Mouse (Mus musculus): ENCODE results near the gene 0610012G03Rik. TPM values are rescaled to one million over a fixed set of nuclear protein-coding genes. Genes with fewer than 3 reads are reported as not detected.
"Not testable (repeated sequence)": the region's sequence is repeated elsewhere in the genome, so short reads cannot be mapped to it uniquely, and the experiment has no call there.

Gene 0610012G03Rik
- polyA plus RNA-seq, 1 experiment from 2014 or later: 81.6 TPM

- Histone ChIP-seq H3K27me3 (ENCODE audit: control insufficient read depth, insufficient read depth, low read length) (no peaks in the 10 kb centered on the region), H3K9me3 (replicated peaks; ENCODE audit: control insufficient read depth, low read length) (no peaks in the 10 kb centered on the region), H3K27ac (ENCODE audit: low read length) (peak overlapping the region; percentile 89), H3K4me2 (ENCODE audit: low read depth, low read length) (peak overlapping the region; percentile 76), H3K9ac (ENCODE audit: low read length) (peak overlapping the region; percentile 90), H3K36me3 (ENCODE audit: control insufficient read depth, insufficient read depth, low read length) (0 out of 2 replicates have a peak, but pooled peaks cover 6% of the 10 kb centered on the region), H3K4me3 (replicated peaks; ENCODE audit: low read length) (peak overlapping the region; percentile 74), H3K4me1 (ENCODE audit: control insufficient read depth, insufficient read depth, low read length) (peaks cover 28% of the 10 kb centered on the region)
- 0% methylated on average over 38 of the region's 38 CpGs for WGBS
- peak; percentile 68; the same call in 1 of the 2 replicates for ATAC-seq (ENCODE audit: insufficient read depth, low FRiP score)
Measured at GRCm38 (mm10) chr16:31947901-31948316, 385 bp downstream of the 0610012G03Rik start.

GRCm38 (mm10) chr16:31947333-31947732 is 961 bp downstream of the 0610012G03Rik start:
- no peak for ATAC-seq (ENCODE audit: insufficient read depth, low FRiP score)
- Histone ChIP-seq H3K9ac (ENCODE audit: low read length) (peak overlapping the region; percentile 90), H3K4me2 (ENCODE audit: low read depth, low read length) (peak overlapping the region; percentile 76), H3K4me3 (replicated peaks; ENCODE audit: low read length) (peak overlapping the region; percentile 74), H3K36me3 (ENCODE audit: control insufficient read depth, insufficient read depth, low read length) (0 out of 2 replicates have a peak, but pooled peaks cover 6% of the 10 kb centered on the region), H3K4me1 (ENCODE audit: control insufficient read depth, insufficient read depth, low read length) (peaks cover 28% of the 10 kb centered on the region), H3K27ac (ENCODE audit: low read length) (no peak overlapping the region), H3K27me3 (ENCODE audit: control insufficient read depth, insufficient read depth, low read length) (no peaks in the 10 kb centered on the region), H3K9me3 (replicated peaks; ENCODE audit: control insufficient read depth, low read length) (no peaks in the 10 kb centered on the region)
- 28% methylated on average over 8 of the region's 8 CpGs for WGBS

GRCm38 (mm10) chr16:31945986-31946385 is 2.3 kb downstream of the 0610012G03Rik start:
- not testable (repeated sequence) for H3K4me3 ChIP-seq (replicated peaks; ENCODE audit: low read length); ATAC-seq (ENCODE audit: insufficient read depth, low FRiP score); H3K27ac ChIP-seq (ENCODE audit: low read length); H3K27me3 ChIP-seq (ENCODE audit: control insufficient read depth, insufficient read depth, low read length); H3K9ac ChIP-seq (ENCODE audit: low read length); H3K9me3 ChIP-seq (replicated peaks; ENCODE audit: control insufficient read depth, low read length); H3K4me2 ChIP-seq (ENCODE audit: low read depth, low read length); H3K36me3 ChIP-seq (ENCODE audit: control insufficient read depth, insufficient read depth, low read length)
- peaks cover 28% of the 10 kb centered on the region for H3K4me1 ChIP-seq (ENCODE audit: control insufficient read depth, insufficient read depth, low read length)
- WGBS: 84% methylated on average over 6 of the region's 6 CpGs

- Histone ChIP-seq H3K4me1 (ENCODE audit: control insufficient read depth, insufficient read depth, low read length) (peaks cover 28% of the 10 kb centered on the region), H3K4me2 (ENCODE audit: low read depth, low read length) (no peak overlapping the region), H3K9me3 (replicated peaks; ENCODE audit: control insufficient read depth, low read length) (no peaks in the 10 kb centered on the region), H3K36me3 (ENCODE audit: control insufficient read depth, insufficient read depth, low read length) (0 out of 2 replicates have a peak, but pooled peaks cover 2% of the 10 kb centered on the region), H3K27me3 (ENCODE audit: control insufficient read depth, insufficient read depth, low read length) (no peaks in the 10 kb centered on the region), H3K4me3 (replicated peaks; ENCODE audit: low read length) (no peak overlapping the region), H3K27ac (ENCODE audit: low read length) (no peak overlapping the region), H3K9ac (ENCODE audit: low read length) (no peak overlapping the region)
- 85% methylated on average over 6 of the region's 6 CpGs for WGBS
- ATAC-seq (ENCODE audit: insufficient read depth, low FRiP score): no peak
Measured at GRCm38 (mm10) chr16:31945372-31945771, 2.9 kb downstream of the 0610012G03Rik start.

GRCm38 (mm10) chr16:31944698-31945255 is 3.5 kb downstream of the 0610012G03Rik start:
- no peaks in the 10 kb centered on the region for H3K36me3 ChIP-seq (ENCODE audit: control insufficient read depth, insufficient read depth, low read length)
- no peak overlapping the region for H3K4me2 ChIP-seq (ENCODE audit: low read depth, low read length)
- ATAC-seq (ENCODE audit: insufficient read depth, low FRiP score): no peak
- 87% methylated on average over 12 of the region's 12 CpGs for WGBS
- no peak overlapping the region for H3K4me3 ChIP-seq (replicated peaks; ENCODE audit: low read length)
- no peak overlapping the region for H3K27ac ChIP-seq (ENCODE audit: low read length)
- no peaks in the 10 kb centered on the region for H3K9me3 ChIP-seq (replicated peaks; ENCODE audit: control insufficient read depth, low read length)
- no peaks in the 10 kb centered on the region for H3K27me3 ChIP-seq (ENCODE audit: control insufficient read depth, insufficient read depth, low read length)
- no peak overlapping the region for H3K9ac ChIP-seq (ENCODE audit: low read length)
- H3K4me1 ChIP-seq (ENCODE audit: control insufficient read depth, insufficient read depth, low read length): peaks cover 28% of the 10 kb centered on the region

- no peaks in the 10 kb centered on the region for H3K27me3 ChIP-seq (ENCODE audit: control insufficient read depth, insufficient read depth, low read length)
- no peak overlapping the region for H3K9ac ChIP-seq (ENCODE audit: low read length)
- no peaks in the 10 kb centered on the region for H3K9me3 ChIP-seq (replicated peaks; ENCODE audit: control insufficient read depth, low read length)
- no peaks in the 10 kb centered on the region for H3K36me3 ChIP-seq (ENCODE audit: control insufficient read depth, insufficient read depth, low read length)
- H3K27ac ChIP-seq (ENCODE audit: low read length): no peak overlapping the region
- no peak overlapping the region for H3K4me3 ChIP-seq (replicated peaks; ENCODE audit: low read length)
- WGBS: 3% methylated on average over 10 of the region's 10 CpGs
- no peak overlapping the region for H3K4me2 ChIP-seq (ENCODE audit: low read depth, low read length)
- peaks cover 20% of the 10 kb centered on the region for H3K4me1 ChIP-seq (ENCODE audit: control insufficient read depth, insufficient read depth, low read length)
- ATAC-seq (ENCODE audit: insufficient read depth, low FRiP score): no peak
Measured at GRCm38 (mm10) chr16:31943980-31944379, 4.3 kb downstream of the 0610012G03Rik start.

- Histone ChIP-seq H3K27ac (ENCODE audit: low read length) (no peak overlapping the region), H3K4me1 (ENCODE audit: control insufficient read depth, insufficient read depth, low read length) (peaks cover 4% of the 10 kb centered on the region; the same call in 1 of the 2 replicates), H3K9me3 (replicated peaks; ENCODE audit: control insufficient read depth, low read length) (no peaks in the 10 kb centered on the region), H3K4me3 (replicated peaks; ENCODE audit: low read length) (no peak overlapping the region), H3K9ac (ENCODE audit: low read length) (no peak overlapping the region), H3K4me2 (ENCODE audit: low read depth, low read length) (no peak overlapping the region), H3K36me3 (ENCODE audit: control insufficient read depth, insufficient read depth, low read length) (no peaks in the 10 kb centered on the region), H3K27me3 (ENCODE audit: control insufficient read depth, insufficient read depth, low read length) (peaks cover 7% of the 10 kb centered on the region; the same call in 1 of the 2 replicates)
- 84% methylated on average over 2 of the region's 2 CpGs for WGBS
- no peak for ATAC-seq (ENCODE audit: insufficient read depth, low FRiP score)
Measured at GRCm38 (mm10) chr16:31940586-31940985, 7.7 kb downstream of the 0610012G03Rik start.

GRCm38 (mm10) chr16:31938856-31939255 is 9.4 kb downstream of the 0610012G03Rik start:
- no peak overlapping the region for H3K4me2 ChIP-seq (ENCODE audit: low read depth, low read length)
- no peaks in the 10 kb centered on the region for H3K9me3 ChIP-seq (replicated peaks; ENCODE audit: control insufficient read depth, low read length)
- ATAC-seq (ENCODE audit: insufficient read depth, low FRiP score): no peak
- H3K4me1 ChIP-seq (ENCODE audit: control insufficient read depth, insufficient read depth, low read length): peaks cover 13% of the 10 kb centered on the region
- peaks cover 24% of the 10 kb centered on the region; the same call in 1 of the 2 replicates for H3K27me3 ChIP-seq (ENCODE audit: control insufficient read depth, insufficient read depth, low read length)
- H3K4me3 ChIP-seq (replicated peaks; ENCODE audit: low read length): no peak overlapping the region
- WGBS: 65% methylated on average over 6 of the region's 6 CpGs
- H3K27ac ChIP-seq (ENCODE audit: low read length): no peak overlapping the region
- no peak overlapping the region for H3K9ac ChIP-seq (ENCODE audit: low read length)
- H3K36me3 ChIP-seq (ENCODE audit: control insufficient read depth, insufficient read depth, low read length): no peaks in the 10 kb centered on the region

GRCm38 (mm10) chr16:31936568-31936967 is 11.7 kb downstream of the 0610012G03Rik start:
- Histone ChIP-seq H3K4me3 (replicated peaks; ENCODE audit: low read length) (no peak overlapping the region), H3K9ac (ENCODE audit: low read length) (no peak overlapping the region), H3K36me3 (ENCODE audit: control insufficient read depth, insufficient read depth, low read length) (no peaks in the 10 kb centered on the region), H3K4me2 (ENCODE audit: low read depth, low read length) (no peak overlapping the region), H3K4me1 (ENCODE audit: control insufficient read depth, insufficient read depth, low read length) (peaks cover 19% of the 10 kb centered on the region), H3K9me3 (replicated peaks; ENCODE audit: control insufficient read depth, low read length) (no peaks in the 10 kb centered on the region), H3K27me3 (ENCODE audit: control insufficient read depth, insufficient read depth, low read length) (peaks cover 26% of the 10 kb centered on the region; the same call in 1 of the 2 replicates), H3K27ac (ENCODE audit: low read length) (no peak overlapping the region)
- WGBS: 81% methylated on average over 4 of the region's 4 CpGs
- no peak for ATAC-seq (ENCODE audit: insufficient read depth, low FRiP score)

Data from stomach, embryonic 16.5 days (tissue).